Mouse (Mus musculus): Measurements from ENCODE around the gene Ap5s1.
"Not testable (repeated sequence)": the region's sequence is repeated elsewhere in the genome, so short reads cannot be mapped to it uniquely, and the experiment has no call there.

Gene Ap5s1

GRCm38 (mm10) chr2:131223569-131223968, 16.7 kb downstream of the Ap5s1 start:
- peak; percentile 90 for DNase-seq

GRCm38 (mm10) chr2:131225178-131225577, 18.3 kb downstream of the Ap5s1 start:
- DNase-seq = no peak

GRCm38 (mm10) chr2:131226669-131227068, 19.8 kb downstream of the Ap5s1 start:
- DNase-seq = not testable (repeated sequence)

- no peak for DNase-seq
Observed at GRCm38 (mm10) chr2:131227243-131227642, 20.4 kb downstream of the Ap5s1 start.

GRCm38 (mm10) chr2:131232558-131232957, 25.7 kb downstream of the Ap5s1 start:
- peak; percentile 80 for DNase-seq

GRCm38 (mm10) chr2:131233307-131234126, 26.6 kb downstream of the Ap5s1 start, which contains the start of gene Mavs:
Gene Mavs, plus strand, starts transcription at chr2:131234063.
- DNase-seq = peak; percentile 99

GRCm38 (mm10) chr2:131234127-131234650, 27.3 kb downstream of the Ap5s1 start:
- peak; percentile 55 for DNase-seq

GRCm38 (mm10) chr2:131234970-131235635, 28.2 kb downstream of the Ap5s1 start:
- peak; percentile 78 for DNase-seq

- DNase-seq = no peak
Observed at GRCm38 (mm10) chr2:131242180-131242579, 35.3 kb downstream of the Ap5s1 start.

- DNase-seq = peak; percentile 53
Observed at GRCm38 (mm10) chr2:131242929-131243328, 36.1 kb downstream of the Ap5s1 start.

GRCm38 (mm10) chr2:131253681-131254328, 46.9 kb downstream of the Ap5s1 start:
- peak; percentile 85 for DNase-seq

GRCm38 (mm10) chr2:131254329-131254713, 47.4 kb downstream of the Ap5s1 start:
- no peak for DNase-seq

- DNase-seq = peak; percentile 73
Observed at GRCm38 (mm10) chr2:131255738-131256137, 48.9 kb downstream of the Ap5s1 start.

GRCm38 (mm10) chr2:131258693-131259092, 51.8 kb downstream of the Ap5s1 start:
- no peak for DNase-seq

- peak; percentile 81 for DNase-seq
Observed at GRCm38 (mm10) chr2:131260544-131261307, 53.8 kb downstream of the Ap5s1 start.

GRCm38 (mm10) chr2:131261481-131262212, 54.8 kb downstream of the Ap5s1 start:
- no peak for DNase-seq

- DNase-seq = peak; percentile 99
Observed at GRCm38 (mm10) chr2:131262213-131262672, 55.4 kb downstream of the Ap5s1 start, which contains the start of gene Pank2. Gene Pank2, plus strand, starts transcription at chr2:131262495.

Data from liver (tissue).